In the genomic region with DNA sequence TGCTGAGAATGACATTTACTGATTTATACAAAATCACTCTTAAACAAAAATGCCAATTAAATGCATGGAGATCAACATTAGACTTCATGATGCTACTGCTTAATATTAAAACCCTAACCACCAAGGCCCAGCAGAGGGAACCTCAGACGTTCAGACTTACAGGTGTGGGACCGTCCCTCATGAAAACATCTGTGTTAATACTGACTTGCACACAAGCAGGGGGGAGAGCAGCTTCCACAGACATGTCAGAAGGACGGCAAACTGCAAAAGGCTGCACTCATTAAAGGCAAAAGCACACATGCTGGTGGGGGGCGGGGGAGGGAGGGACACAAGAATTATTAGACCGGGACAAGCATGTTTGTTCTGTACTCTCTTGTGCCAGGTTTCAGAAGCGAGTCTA, we compare ENCODE assay signal across 25 mouse cellular contexts.
"Had no signal": no experiment of that assay in that cellular context is flagged by ENCODE, and none has a peak within 500 bp of the region (broad histone marks: within the 10 kb centered on the region; RNA-seq: fewer than 3 reads in every experiment).

No protein-coding gene starts in this region.

- H3K27ac ChIP-seq: gastrocnemius, adult 2 months; heart, embryonic 10.5 days; heart, embryonic 13.5 days; heart, embryonic 15.5 days; hindbrain, embryonic 10.5 days; hindbrain, embryonic 12.5 days; hindbrain, embryonic 14.5 days; kidney, embryonic 15.5 days; limb, embryonic 13.5 days; limb, embryonic 15.5 days; liver, embryonic 12.5 days; liver, embryonic 14.5 days had no signal

- H3K4me2 ChIP-seq: heart, embryonic 13.5 days; heart, embryonic 15.5 days; hindbrain, embryonic 12.5 days; hindbrain, embryonic 14.5 days; kidney, embryonic 15.5 days; limb, embryonic 13.5 days; limb, embryonic 15.5 days; liver, embryonic 12.5 days had no signal

- DNase-seq: gastrocnemius, adult 2 months; gastrocnemius, postnatal 10 days; gastrocnemius, postnatal 25 days; heart, postnatal 14 days; heart, postnatal 4 days; kidney, adult 11 months; kidney, adult 8-10 months; kidney, postnatal 10 days; kidney, postnatal 25 days; layer of hippocampus, adult 9-11 months; layer of hippocampus, postnatal 36 days; left cerebral cortex, postnatal 4 days had no signal

- H3K4me1 ChIP-seq: heart, embryonic 10.5 days; heart, embryonic 13.5 days; heart, embryonic 15.5 days; hindbrain, embryonic 10.5 days; hindbrain, embryonic 12.5 days; limb, embryonic 13.5 days; limb, embryonic 15.5 days; liver, embryonic 12.5 days had no signal

- H3K4me3 ChIP-seq: gastrocnemius, adult 2 months; heart, embryonic 10.5 days; heart, embryonic 13.5 days; heart, embryonic 15.5 days; hindbrain, embryonic 10.5 days; hindbrain, embryonic 12.5 days; kidney, embryonic 15.5 days; limb, embryonic 13.5 days; limb, embryonic 15.5 days; liver, embryonic 12.5 days had no signal

- ATAC-seq: hindbrain, embryonic 16.5 days; intestine, embryonic 16.5 days; liver, embryonic 12.5 days had no signal

- H3K27me3 ChIP-seq: heart, embryonic 13.5 days; heart, embryonic 15.5 days; hindbrain, embryonic 12.5 days; kidney, embryonic 15.5 days; limb, embryonic 13.5 days; limb, embryonic 15.5 days; liver, embryonic 12.5 days had no signal

- H3K9me3 ChIP-seq: heart, embryonic 10.5 days; heart, embryonic 13.5 days; heart, embryonic 15.5 days; hindbrain, embryonic 10.5 days; hindbrain, embryonic 12.5 days; kidney, embryonic 15.5 days; limb, embryonic 13.5 days; limb, embryonic 15.5 days; liver, embryonic 12.5 days had no signal

- H3K9ac ChIP-seq: heart, embryonic 13.5 days; heart, embryonic 15.5 days; hindbrain, embryonic 12.5 days; hindbrain, embryonic 14.5 days; kidney, embryonic 15.5 days; limb, embryonic 13.5 days; limb, embryonic 15.5 days; liver, embryonic 12.5 days; liver, embryonic 14.5 days had no signal
